Mouse (Mus musculus): ENCODE data around the gene Gsap.
"Not testable (repeated sequence)": the region's sequence is repeated elsewhere in the genome, so short reads cannot be mapped to it uniquely, and the experiment has no call there.

Gene Gsap

DNA sequence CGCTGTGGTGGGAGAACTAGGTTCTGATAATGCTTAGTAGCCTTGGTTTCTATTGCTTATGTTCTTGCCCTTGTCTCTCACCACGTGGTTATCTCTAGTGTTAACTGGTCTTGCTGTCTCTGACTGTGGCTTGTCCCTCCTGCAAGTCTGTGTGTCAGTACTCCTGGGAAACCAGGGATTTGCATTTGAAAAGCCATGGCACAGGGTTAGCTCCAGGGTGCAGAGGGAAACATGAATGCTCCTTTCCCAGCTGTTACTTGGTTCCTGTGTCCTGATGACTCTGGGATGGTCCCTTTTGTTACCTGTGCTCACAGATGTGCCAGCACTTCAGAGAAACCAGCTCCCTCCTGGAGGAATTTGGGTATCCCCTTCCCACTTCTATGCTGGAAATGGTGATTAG lies 3.0 kb upstream of the Gsap start:
- DNase-seq = not testable (repeated sequence)

DNA sequence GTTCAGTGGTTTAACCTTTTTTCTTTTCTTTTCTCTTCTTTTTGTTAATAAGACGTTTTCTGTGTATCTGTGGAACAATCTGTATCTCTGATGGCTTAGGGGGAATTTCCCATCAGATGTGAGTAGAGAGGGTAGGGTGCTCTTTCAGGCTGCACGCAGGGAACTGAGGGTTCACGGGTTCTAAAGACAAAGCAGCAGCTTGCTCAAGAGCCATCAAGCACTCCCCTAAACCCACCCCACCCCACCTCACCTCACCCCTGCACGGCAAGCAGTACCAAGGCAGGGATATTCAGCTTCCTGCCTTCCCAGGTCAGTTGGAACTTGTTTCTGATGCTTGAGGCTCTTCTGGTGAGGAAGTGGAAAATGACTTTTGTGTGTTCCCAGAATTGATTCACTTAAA lies 766 bp downstream of the Gsap start:
- DNase-seq = no peak

DNA sequence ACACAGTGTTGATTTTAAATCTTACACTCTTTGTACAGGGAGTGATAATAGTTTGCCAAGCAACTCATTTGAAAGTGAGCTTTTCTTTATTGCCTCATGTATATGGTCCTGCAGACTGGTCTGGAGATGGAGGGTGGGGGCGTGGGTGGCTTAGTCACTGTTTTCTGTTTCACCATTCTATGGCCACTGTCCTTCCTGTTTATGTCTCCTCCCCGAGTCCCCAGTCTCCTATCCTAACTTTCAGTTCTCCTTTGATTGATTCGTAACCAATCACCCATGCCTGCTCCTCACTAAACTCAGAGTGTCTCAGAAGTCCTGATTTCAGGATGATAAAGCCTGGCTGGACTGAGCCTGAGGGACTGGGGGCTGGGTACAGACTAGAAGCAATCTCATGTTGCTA lies 2.4 kb downstream of the Gsap start:
- no peak for DNase-seq

DNA sequence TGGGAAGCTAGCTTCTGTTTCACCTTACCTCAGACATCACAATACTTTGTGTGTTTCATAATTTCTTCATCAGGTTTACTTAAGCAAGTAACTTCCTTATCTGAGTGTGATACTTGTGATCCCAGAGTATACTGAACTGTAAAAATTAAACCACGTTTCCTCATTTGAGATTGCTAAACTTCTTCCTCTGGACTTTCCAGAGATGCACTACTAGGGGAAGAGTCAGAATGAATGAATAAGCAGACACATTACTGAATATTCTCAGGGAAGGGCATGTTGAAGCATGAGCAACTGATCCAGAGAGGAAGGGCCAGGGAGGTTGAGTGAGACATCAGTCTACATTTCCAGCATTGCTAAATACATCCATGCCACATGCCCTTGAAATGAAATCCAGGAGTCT lies 3.0 kb downstream of the Gsap start:
- no peak for DNase-seq

DNA sequence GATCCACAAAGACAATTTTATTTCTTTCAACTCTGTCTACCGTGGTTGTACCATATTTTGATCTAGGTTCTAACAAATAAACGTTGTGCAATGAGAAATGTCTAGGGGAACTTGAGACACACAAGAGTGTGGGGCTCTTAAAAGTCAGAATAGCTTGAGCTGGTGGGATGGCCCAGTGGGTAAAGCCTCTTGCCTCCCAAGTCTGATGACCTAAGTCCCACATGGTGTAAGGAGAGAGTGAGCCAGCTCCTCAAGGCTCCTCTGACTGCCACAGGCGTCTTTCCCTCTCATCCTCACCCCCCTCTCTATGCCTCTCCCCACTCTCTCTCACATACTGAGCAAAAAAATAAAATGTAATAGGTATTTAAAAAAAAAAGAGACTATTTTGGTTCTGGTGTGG lies 3.4 kb downstream of the Gsap start:
- no peak for DNase-seq

DNA sequence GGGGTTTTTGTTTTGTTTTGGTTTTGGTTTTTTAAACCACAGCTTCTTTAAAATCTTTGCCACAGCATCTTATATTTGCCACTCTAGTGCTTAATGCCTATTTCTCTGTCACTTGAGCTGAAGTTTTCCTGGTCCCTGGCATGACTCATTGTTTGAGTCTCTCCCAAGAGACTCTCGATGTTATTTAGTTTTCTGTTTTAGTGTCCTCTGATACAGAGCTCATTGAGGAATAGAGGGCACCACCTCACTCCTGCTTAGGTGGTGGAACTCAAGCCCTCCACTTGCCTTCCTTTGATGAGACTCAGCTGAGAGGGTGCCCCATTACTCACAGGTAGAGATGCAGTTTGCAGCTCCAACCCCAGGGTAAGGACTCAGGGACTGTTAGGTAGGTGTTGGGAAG lies 17.4 kb downstream of the Gsap start:
- DNase-seq = no peak

DNA sequence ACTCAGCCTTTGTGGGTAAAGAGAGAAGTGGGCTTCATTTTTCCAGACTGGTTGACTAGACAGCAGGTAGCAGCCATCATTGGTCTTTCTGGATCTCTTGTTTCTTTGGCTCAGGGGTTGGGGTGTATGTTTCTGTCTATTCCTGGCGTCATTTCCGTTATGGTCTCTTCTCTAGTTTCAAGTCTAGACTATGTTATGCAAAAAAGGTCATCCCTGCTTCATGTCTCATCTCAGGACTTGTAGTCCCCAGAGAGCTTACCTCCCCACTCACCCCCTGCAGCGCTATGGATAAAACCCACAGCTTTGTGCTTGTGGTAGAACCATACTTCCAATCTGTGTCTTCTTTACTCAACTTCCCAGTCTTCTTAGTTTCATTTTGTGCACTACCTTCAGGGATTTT lies 18.1 kb downstream of the Gsap start:
- no peak for DNase-seq

DNA sequence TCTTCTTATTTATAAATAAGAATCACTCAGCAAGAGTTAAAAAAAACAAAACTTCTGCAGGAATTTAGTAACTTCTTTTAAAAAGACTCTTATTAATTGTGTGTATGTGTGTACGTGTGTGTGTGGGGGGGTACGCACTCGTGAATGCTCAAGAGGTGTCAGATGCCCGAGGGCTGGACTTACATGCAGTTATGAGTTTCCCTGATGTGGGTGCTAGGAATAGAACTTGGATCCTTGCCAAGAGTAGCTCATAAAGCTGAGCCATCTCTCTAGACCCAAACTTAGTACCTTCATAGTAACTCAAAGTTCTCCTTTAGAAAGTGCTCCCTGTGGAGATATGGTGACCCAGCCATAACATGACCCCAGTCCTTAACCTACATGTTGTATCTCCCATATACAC lies 20.0 kb downstream of the Gsap start:
- no peak for DNase-seq

DNA sequence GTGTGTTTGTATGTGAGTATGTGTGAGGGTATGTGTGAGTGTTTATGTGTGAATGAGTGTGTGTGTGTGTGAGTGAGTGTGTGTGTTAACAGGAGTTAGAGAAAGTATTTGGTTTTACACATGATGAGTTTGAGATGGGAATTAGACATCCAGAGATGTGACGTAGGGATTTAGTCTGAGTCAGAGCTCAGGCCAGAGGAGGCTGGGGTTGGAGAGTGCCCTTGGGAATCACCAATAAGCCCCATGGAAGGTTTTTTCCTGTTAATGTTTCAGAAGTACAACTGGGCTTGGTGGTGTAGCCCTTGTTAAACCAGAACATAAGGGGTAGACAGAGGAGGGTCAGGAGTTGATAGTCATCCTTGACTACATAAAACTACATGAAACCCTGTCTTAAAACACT lies 25.4 kb downstream of the Gsap start:
- DNase-seq = no peak

DNA sequence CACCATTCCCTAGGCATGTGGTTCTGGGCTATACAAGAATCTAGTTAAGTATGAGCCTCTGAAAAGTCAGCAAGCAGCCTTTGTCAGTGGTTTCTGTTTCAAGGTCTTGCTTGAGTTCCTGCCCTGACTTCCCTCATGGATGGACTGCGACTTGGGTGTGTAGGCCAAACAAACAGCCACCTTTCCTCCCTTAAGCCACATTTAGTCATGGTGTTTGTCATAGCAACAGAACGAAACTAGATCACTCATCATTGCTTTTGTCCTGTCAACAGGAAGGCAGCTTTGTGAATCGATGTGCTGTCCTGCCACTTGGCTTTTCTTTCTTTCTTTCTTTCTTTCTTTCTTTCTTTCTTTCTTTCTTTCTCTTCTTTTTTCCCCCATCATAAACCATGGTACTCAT lies 26.9 kb downstream of the Gsap start:
- DNase-seq = no peak

DNA sequence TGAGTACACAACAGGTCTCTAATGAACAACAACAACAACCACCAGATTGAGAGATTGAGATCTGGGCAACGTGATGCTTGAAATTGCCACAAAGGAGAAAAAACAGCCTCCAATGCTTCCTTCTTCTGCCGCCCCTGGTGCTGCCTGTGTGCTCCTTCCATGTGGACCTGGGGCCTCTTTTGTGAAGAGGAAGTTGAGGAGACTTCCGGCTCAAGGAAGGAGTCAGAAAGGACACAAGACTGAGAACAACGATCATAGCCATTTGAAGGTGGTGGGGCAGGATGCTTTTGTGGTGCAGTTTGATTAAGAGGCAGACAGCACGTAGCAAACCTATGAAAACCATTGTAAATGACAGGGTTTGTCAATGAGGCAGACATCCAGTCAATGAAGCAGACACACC lies 27.7 kb downstream of the Gsap start:
- DNase-seq = no peak

DNA sequence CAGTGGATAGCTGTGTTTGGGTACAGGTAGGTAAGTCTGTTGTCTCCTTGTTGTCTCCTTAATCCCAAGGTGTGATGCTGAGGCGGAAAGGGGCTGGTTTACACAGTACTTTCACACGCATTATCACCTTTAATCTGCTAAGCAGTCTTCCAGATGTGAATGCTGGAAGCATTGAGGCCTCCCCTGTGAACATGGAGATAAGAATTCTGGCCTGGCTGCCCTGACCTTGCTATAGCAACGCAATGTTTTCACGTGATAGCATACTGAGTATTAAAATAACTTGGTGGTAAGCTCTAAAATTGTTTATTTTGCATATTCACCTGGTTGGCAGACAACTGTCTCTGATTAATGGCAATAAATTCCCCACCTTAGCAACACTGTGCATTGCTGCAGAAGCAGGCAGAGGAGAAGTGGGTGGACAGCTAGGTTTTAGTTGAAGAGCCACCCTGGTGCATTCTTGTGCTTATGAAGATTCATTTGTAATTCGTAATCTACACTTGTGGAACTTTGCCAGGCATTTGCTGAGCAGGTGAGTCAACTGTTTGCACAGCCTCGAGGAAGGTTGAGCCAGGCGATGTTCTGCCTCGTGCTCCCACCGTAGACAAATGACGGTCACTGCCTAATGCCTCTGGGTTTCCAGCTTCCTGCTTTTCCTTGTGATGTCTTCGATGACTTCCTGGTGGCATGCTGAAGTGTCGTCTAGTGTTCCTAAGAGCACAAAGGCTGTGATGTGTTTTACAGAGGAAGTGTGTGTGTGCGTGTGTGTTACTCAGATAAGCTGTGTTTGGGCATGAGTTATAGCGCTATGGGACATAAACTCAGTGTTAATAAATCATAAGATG lies 31.6 kb downstream of the Gsap start:
- DNase-seq = no peak

DNA sequence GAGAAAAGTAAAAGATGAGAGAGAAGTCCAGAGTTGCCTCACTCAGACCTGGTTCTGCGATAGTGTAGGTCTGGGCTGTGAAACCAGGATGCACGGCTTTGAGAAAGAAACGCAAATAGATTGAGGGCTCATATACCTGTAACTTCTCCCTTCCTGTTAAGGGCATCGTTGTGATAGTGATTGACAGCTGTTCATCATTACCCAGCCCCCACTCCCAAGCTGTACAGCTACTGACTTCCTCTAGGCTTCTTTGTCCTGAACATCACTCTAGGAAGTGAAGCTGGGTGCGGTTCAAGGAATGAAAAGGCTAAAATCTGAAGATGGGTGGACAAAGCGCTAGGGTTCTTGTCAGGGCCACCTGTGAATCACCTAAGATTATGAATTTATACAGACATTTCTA lies 46.8 kb downstream of the Gsap start:
- no peak for DNase-seq

DNA sequence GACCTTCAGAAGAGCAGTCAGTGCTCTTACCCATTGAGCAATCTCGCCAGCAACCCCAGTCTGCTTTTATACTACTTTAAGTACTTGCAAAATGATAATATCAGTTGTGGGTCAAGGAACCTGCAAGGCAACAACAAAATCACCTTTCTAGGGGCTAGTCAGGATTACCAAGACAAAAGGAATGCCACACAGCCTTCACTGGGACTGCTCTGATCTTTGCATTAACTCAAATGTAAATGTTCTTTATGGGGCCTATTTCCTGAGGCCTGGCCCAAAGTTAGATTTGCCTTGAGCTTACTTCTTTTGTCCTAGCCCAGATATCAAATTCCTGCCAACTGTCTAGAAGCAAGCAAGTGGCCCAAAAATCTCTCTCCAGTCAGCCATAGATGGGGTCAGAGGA lies 58.5 kb downstream of the Gsap start:
- DNase-seq = no peak

DNA sequence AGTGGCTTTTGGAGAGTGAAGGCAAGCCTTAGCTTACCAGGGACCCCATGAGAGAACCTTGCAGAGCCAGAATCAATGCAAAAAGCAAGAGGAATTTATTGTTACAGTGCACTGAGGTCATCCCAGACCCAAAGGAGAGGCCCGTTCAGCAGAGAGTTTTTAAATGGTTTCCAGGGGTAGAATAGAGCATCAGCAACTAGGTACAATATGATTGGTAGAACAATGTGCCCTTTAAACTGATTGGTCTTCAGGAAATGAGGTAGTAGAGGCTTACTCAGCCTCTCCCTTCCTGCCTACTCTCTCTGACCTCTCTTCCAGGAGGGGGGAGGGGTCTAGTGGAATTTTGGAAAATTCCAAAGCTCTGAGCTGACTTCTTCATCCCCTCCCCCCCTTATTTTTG lies 59.2 kb downstream of the Gsap start:
- no peak for DNase-seq

DNA sequence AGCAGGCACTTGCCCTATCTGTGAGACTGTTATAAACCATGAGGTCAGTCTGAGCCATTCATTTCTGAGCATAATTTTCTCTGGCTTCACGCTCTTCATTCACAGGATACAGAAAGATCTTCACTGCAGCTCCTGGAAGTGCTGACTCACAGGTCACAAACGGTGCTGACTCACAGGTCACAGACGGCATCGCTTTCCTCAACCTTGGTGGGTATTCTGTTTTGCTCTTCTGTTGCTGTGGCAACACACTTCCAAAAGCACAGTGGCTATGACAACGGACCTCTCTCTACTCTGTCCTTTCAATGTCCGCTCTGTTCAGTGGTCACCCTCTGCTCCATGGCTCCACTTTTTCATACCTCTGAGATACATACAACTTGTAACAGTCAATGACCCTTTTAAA lies 60.7 kb downstream of the Gsap start:
- DNase-seq = no peak

DNA sequence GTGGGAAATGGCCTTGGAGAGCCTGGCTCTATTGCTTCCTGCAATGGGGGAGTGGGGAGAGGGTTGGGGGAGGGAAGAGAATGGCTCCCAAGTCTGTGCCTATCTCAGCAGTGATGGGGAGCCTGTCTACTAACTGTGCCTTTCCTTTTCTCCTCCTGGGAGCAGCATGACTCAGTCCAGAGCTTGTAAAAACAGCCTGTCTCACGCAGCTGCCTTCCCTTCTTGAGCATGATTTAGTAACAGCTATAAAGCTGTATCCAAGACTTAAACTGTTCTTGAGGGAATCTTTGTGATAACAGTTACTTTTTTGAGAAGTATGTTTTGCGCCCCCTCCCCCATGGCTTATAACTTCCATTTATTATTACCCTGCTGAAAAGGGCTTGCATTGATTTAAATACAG lies 61.9 kb downstream of the Gsap start:
- no peak for DNase-seq

DNA sequence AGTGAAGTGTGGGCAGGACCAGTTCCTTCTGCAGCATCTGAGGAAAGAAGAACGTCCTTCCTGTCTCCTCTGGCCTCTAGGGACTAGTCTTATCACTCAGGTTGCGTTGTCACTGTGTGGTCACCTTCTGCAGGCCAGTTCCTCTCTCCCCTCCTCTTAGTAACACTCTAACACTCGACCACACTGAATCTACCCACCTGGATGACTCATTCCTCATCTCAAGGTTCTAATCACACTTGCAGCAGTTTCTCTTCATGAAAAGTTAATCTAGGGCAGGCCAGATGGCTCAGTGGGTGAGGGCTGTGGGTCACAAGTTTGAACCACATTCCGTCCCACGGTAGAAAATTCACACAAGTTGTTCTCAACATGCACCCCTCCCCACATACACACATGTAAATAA lies 62.8 kb downstream of the Gsap start:
- DNase-seq = no peak

DNA sequence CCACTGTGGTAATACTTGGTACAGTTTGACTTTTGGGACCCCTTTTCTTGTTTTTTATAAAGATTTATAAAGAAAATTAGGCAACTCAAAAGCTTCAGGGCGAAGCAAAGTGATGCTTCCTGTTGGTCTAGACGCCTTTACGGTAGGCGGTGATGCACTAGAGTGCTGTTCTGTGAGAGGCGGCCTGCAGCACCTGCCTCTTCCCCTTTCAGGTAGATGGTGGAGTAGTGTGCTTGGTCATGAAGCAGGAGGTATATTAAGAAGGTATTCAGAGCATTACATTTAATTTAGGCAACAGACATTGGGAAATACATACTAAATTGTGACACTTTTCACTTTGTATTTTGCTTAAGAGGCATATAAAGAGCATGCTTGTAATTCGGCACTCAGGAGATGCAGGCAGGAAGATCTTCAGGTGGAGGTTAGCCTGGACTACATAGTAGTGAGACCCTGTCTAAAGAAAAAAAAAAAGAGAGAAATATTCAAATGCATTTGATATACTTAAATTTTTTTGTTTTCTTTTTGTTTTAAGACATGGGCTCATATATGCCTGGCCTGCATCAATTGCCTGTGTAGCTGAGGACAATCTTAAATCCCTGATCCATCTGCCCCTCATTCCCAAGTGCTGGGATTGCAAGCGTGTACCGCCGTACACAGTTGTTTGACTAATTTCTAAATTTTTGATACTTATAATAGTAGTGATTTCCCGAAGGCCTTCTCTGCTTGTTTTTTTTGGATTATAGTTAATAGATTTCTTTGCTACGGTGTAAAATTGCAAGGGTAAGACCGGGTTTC lies 68.9 kb downstream of the Gsap start:
- no peak for DNase-seq

DNA sequence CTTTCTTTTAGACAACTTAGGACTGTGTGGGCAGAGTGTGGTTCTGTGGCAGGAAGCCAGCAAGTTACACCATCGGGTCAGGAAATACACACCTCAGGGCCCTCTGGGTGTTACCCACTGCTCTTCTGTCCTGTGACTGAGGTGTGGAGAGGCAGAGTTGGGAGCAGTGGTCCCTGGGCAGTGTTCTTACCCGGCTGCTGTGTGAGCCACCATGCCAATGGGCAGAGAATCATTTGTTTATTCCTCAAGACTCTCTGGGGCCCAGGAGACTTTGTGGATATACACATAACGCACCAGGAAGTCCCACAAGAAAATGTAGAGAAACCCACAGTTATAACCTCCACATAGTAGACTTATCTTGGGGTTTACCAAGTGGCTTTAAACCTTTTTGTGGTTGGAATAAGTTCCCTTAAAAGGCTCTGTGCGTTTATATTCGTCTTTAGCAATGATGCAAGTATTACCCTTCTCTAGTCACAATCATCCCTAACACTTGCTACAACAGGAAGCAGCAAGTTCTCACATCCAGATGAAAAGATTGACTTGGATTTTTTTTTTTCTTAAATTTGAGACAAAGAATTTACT lies 69.6 kb downstream of the Gsap start:
- no peak for DNase-seq

DNA sequence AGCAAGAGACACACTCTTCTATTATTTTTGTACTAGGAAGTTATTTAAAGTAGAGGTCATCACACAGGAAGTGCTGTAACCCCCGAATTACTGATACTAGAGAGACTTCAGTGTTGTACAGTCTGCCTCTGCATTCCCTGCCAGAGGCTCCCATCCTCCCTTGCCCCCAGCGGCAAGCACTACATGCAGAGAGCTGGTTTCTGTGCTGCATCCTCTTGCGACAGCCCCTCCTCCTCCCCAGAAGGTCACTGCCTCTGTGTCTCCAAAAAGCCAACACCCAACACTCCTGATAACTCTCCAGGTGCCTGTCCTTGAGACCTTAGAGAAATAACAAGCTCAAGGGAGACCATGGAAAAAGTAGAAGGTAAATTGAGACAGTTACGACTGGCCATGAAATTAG lies 71.1 kb downstream of the Gsap start:
- DNase-seq = no peak

DNA sequence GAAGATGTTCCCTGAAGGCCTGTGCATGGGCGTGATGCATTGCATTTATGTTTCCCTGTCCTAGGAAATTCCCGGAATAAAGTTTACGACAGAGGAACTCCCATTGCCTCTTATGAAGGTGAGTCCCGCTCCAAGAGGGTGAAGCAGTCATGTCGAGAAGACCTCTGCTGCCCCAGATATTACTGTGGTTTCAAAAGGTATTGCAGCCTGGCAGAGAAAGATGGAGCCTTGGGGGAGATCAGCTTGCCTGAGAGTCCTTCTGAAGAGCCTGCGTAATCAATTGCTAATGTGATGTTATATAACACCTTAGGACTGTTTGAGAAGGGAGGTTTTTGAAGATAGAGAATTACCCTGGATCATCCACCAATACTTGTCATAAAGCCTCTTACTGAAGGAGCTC lies 71.8 kb downstream of the Gsap start:
- no peak for DNase-seq

DNA sequence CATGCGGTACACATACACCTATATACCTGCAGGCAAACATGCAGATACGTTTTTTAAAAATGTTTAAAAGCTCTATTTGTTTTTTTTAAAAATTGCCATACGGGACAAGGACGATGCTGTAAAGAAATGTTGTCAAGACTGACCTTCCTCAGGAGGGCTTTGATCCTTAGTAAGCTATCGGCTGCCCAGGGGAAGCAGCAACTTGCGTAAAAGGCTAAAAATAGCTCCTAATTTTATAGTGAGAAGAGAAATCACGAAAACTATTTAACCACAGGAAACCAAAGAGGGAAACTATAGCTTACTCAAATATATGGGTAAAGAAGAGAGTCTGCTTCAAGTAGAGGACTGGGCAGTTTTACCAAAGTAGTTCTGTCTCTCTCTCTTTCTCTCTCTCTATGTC lies 74.7 kb downstream of the Gsap start:
- DNase-seq = no peak

DNA sequence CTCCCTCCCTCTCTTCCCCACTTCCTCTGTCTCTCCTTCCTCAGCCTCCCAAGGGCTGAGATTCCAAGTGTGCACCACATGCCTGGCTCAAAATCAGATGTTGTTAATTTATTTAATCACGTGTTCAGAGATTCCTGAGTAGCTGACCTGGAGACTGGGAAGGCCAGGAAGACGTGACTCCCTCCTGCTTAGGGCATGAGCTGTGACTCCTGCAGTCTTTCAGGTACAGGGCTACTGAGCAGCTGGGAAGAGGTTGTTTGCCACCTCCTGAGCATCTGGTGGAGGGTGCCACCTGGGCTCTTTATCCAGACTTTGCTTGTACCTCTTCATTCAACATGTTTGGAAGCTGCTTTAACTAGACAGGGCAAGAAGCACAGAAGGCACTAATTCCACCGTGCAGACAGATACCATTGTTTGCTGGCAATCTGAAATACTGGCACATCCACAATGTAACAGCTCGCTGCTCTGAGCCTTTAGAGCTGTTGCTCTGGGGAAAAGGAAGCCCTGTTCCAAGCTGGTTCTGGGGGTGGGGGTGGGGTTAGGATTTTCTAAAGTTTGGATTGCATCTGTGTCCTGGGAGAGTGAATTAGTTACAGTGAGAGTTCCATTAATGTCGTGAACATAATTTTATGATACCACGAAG lies 75.3 kb downstream of the Gsap start:
- no peak for DNase-seq
